Mouse (Mus musculus) heart, postnatal 25 days (tissue): ENCODE results near the gene Gm572. TPM values are rescaled to one million over a fixed set of nuclear protein-coding genes. Genes with fewer than 3 reads are reported as not detected.

Experiments used
- DNase-seq: peaks from one replicate; pipeline ENCODE4 v3.0.0; 2022; ENCODE audit warnings: low spot score
- intact Hi-C: fragments of 180-260 bp; cut with DNase I; formaldehyde crosslinking; loops from one replicate; pipeline ENCODE4 v1.15.1; 2025
- total RNA-seq, 2 experiments: library from RNA; stranded (reverse); gene quantifications; 2 replicates each; pipeline ENCODE4 v1.2.3; 2021

Gene Gm572
- total RNA-seq = 1 to 10 TPM; 4.9 to 5.3 TPM

GRCm38 (mm10) chr4:148643291-148644156, at the start of gene Gm572:
TSS of gene Gm572 (plus strand) at chr4:148643317.
- no peak for DNase-seq

GRCm38 (mm10) chr4:148593996-148594395, 49.1 kb upstream of the Gm572 start:
- intact Hi-C loops = no loop called here
- DNase-seq = no peak

More at GRCm38 (mm10) chr4:148643291-148644156, at the start of gene Gm572:
- intact Hi-C loops = no loop called here

DNA sequence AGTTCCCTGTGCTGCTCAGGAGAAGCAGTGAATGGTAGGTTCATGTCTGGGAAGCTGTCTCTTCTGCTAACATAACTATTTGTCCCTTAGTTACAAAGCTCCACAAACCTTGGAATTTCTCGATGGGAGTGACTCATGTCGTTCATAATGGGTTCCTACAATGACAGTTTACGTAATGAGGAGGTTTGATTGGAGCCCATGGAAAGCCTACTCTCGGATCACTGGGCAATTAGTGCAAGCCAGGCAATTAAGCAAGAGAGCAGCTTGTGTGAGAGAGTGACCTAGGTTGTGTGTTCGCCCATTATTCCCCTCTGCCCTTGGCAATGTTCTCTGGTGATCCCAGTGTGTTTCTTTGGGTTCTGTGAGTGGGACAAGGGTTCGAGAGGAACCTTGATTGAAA, 47.2 kb upstream of the Gm572 start:
- no peak for DNase-seq
- intact Hi-C loops = no loop called here

- no peak for DNase-seq
- intact Hi-C loops = no loop called here
These were observed 46.4 kb upstream of the Gm572 start for GRCm38 (mm10) chr4:148596731-148597130.

DNA sequence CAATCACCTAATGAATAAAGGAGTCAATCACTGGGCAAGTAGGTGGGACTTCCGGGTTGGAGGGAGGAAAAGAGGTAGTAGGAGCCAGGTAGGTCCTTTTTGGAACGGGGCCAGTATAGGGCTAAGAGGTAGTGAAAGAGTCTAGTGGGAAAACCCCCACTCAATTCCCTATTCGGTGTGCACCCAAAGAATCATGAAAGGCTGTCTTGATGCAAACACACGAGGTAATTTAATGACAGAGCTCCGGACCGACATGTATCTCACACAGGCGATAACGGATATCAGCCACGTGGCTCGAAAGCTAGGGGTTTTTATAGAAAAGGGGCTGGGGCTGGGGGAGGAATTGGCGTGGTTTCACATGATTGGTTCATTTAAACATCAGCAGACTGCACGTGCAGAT, 44.3 kb upstream of the Gm572 start:
- DNase-seq = no peak
- intact Hi-C loops = no loop called here

DNA sequence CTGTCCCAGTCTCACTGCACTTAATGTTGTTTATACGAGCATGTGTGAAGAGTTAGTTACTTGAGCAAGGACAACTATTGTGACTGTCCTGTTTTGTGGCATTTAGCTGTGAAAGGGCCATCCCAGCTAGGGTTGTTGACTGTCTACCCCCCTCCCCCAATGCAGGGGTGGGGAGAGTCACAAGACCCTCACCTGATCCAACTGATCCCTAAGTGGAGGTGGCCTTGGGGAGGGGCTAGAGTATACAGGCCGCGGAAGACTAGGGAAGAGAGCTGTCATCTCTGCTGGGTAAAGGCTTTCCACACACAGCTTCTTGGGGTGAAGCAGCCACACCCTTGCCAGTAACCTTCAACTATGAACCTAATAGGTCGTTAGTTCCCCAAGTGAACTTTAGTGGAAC, 42.8 kb upstream of the Gm572 start:
- no peak for DNase-seq
- intact Hi-C loops = no loop called here

DNA sequence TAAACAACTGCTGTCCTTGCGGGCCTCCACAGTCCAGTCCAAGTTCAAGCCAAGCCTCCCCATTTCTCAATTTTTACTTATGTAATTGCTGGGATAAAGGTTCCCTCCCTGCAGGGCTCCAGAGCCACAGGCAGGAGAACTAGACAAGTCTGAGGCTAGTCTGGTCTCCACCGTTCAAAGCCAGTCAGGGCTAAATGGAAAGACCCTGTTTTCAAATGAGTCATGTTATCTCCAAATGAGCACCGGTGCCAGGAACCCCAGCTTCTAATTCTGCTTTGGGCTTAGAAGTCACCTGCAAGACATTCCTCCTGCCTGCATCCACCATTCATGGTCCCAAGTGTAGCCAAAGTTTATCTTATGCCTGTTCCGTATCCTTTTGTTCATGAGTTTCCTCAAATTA, 41.2 kb upstream of the Gm572 start:
- DNase-seq = no peak
- intact Hi-C loops = no loop called here

- intact Hi-C loops = no loop called here
These were observed 40.6 kb upstream of the Gm572 start, which contains the start of gene Masp2 for GRCm38 (mm10) chr4:148602357-148603120. TSS of gene Masp2 (plus strand) at chr4:148602554.

GRCm38 (mm10) chr4:148603376-148604139, 39.6 kb upstream of the Gm572 start:
- intact Hi-C loops = no loop called here
- DNase-seq = no peak

More at GRCm38 (mm10) chr4:148602357-148603120, 40.6 kb upstream of the Gm572 start, which contains the start of gene Masp2:
- no peak for DNase-seq

DNA sequence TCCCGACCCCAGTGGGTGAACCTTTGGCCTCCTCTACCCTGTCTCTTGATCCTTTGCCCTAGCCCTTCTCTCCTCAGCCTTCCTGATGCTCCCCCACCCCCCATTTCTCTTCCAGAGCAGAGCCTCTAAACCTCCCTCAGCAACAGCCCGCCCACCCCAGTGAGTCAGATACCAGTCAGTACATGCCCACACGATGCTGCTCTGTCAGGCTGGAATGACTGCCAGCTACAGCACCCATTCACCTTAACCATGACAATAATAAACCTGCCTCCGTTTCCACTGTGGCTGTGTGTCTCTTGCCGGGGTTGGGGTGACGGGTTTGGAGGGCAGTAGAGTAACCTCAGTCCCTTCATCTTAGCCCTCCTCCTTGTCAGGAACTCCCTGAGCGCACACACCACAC, 39.0 kb upstream of the Gm572 start:
- DNase-seq = no peak
- intact Hi-C loops = no loop called here

- no peak for DNase-seq
These were observed 38.5 kb upstream of the Gm572 start for GRCm38 (mm10) chr4:148604541-148605165.

GRCm38 (mm10) chr4:148607758-148608157, 35.4 kb upstream of the Gm572 start:
- intact Hi-C loops = loop anchor here (5.0 kb wide), 2 partner anchors 115 to 435 kb away; no protein-coding TSS in a partner anchor
- DNase-seq = no peak

More at GRCm38 (mm10) chr4:148604541-148605165, 38.5 kb upstream of the Gm572 start:
- intact Hi-C loops = loop anchor here (5.0 kb wide), 2 partner anchors 112 to 432 kb away; no protein-coding TSS in a partner anchor

DNA sequence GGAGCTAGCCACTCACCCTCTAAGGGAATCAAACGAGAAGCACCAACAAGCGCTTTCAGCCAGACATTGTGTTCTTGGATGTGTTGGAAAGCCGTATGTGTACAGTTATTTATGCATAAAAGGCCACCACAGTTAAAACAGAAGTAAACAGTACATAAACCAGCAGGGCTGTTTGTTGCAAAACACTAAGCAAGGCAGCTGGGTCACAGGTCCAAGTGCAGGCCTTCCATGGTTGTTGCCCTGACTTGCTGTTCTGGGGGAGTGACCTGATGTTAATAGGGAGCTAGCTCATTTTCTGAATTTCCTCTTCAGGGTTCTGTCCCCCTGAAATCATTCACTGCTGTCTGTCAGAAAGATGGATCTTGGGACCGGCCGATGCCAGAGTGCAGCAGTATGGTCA, 33.3 kb upstream of the Gm572 start:
- intact Hi-C loops = loop anchor here (5.0 kb wide), 2 partner anchors 118 to 438 kb away; no protein-coding TSS in a partner anchor
- no peak for DNase-seq

GRCm38 (mm10) chr4:148610631-148611364, 32.3 kb upstream of the Gm572 start:
- no peak for DNase-seq
- intact Hi-C loops = no loop called here

- intact Hi-C loops = no loop called here
- no peak for DNase-seq
These were observed 30.6 kb upstream of the Gm572 start for GRCm38 (mm10) chr4:148612557-148612956.

GRCm38 (mm10) chr4:148613738-148614137, 29.4 kb upstream of the Gm572 start:
- DNase-seq = no peak
- intact Hi-C loops = no loop called here

GRCm38 (mm10) chr4:148619805-148620204, 23.3 kb upstream of the Gm572 start:
- intact Hi-C loops = no loop called here
- no peak for DNase-seq

- DNase-seq = no peak
- intact Hi-C loops = no loop called here
These were observed 22.4 kb upstream of the Gm572 start for GRCm38 (mm10) chr4:148620718-148621117.

DNA sequence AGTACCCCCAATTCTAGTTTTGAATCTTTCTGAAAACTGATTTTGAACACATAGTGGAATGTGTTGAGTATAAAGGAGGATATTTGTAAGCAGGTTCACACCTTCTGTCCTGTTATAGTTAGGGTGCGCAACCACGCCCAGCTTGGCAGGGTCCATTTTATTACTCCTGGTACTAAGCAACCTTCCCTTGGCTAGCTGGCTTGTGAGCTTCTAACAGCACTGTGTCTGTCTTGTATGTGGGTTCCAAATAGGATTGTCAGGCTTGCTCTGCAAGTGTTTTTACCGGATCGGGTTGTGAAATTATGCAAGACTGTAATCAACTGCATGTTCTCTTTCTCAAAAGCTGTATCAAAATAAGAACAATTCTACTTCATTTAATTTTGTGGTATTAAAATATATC, 20.6 kb upstream of the Gm572 start:
- intact Hi-C loops = no loop called here
- no peak for DNase-seq
